Mouse (Mus musculus) CD4-positive helper T cell, adult 2 months (primary cell): ENCODE measurements around the gene Ces2c.
"Not testable (repeated sequence)": the region's sequence is repeated elsewhere in the genome, so short reads cannot be mapped to it uniquely, and the experiment has no call there.

Source experiments
- DNase-seq: peaks from one replicate; pipeline ENCODE4 v3.0.0-alpha.2; 2012; ENCODE audit warnings: low read depth, missing footprints, low spot score

Gene Ces2c

DNA sequence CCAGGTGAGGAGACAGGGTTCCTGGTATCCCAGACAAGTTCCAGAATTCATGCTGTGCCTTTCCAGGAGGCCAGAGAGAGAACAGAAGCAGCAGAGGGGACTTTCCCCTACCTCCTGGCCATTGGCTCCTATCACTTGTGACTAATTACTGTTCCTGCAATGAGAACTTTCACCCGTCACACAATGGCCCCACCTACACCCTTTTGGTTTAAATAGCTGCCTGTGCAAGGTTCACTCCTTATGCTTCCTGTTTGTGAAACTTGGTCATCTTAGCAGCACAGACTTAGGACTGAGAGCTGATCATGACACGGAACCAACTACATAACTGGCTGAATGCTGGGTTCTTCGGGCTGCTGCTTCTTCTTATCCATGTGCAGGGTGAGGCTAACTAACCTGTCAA lies at the start of gene Ces2c:
Ces2c (plus strand) TSS at position 238 of the 400 bp plus-strand sequence.
- peak; percentile 34 for DNase-seq

DNA sequence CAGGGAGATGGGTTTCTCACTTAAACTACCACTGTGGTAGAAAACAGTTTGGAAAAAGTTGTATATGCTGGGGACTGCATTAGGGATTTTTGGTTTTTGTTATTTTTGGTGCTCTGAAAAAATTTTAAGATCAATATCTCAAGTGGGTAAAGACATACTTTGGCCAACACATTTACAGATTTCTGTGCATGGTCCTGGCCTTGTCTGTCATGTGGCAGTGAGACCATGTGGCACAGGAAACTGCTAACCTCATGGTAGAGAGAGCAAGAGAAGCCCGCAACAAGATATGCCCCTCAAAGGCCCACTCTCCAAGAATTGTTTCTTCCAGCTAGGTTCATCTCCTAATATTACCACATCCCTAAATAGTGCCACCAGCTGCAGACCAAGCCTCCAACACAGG lies 47.5 kb upstream of the Ces2c start:
- no peak for DNase-seq

DNA sequence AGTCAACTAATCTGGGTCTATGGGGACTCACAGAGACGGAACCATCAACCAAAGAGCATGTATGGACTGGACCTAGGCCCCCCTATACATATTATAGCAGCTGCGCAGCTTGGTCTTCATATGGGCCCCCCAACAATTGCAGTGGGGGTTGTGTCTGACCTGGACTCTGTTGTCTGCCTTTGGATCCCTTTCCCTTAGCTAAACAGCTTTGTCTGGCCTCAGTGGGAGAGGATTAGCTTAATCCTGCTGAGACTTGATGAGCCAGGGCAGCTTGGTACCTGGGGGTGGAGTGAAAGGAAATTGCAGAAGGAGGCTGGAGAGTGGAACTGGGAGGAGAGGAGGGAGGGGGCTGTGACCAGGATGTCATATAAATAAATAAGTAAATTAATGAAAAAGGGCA lies 40.7 kb upstream of the Ces2c start:
- DNase-seq = no peak

DNA sequence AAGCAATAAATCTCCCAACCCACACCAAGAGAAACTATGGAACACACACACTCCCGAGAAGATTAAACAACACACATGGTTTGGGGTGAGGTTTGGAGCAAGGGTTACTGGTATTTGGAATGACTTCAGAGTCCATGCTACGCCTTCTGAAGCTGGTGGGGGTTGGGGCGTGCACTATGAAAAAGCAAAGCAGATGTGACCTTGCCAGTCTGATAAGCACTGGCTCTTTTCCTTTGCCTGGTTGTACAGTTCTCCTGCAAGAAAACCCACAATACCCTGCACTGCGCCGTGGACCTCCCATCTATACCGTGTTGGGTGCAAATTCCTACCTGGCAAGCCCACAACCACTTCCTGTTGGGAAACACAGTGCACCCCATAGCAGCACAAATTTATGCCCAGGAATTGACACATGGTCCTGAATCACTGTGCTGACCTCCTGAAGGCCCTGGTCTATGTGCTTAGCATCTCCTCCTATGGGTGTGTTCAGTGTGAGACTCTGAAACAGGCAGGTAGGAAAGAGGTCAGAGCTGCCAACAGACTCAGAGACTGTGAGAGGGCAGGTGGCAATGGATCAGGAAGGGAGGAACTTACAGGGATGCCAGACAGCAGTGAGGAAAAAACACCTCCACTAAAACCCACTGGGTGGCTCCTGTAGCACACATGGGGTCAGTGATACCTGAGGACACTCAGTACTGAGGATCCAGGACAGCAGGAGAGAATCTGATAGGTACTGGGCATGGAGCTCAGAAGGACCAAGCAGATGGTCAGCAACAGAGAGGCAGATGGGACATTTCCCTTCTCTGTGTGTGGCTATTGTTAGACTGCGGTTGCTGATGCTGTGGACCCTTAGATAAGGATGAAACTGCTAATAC lies 38.1 kb upstream of the Ces2c start:
- no peak for DNase-seq

- no peak for DNase-seq
Observed at GRCm38 (mm10) chr8:104809436-104809835, 37.4 kb upstream of the Ces2c start.

DNA sequence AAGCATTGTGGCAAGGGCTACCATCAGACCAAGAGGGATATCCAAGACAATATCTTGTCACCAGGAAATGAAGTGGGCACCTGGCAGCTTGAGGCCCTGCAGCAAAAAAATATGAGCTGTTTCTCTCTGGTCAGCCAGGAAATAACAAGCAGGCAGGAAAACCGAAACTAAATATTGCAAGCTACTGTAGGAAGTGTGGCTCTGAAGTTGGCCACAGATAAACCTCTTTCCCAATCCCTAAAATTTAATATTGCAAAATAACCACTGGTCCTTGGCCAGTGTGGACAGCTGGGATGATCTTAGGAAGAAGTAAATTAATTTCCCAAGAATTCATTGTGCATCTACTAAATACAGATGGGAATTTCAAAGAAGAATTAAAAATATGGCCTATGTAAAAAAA lies 20.0 kb upstream of the Ces2c start:
- no peak for DNase-seq

GRCm38 (mm10) chr8:104828221-104828620 lies 18.6 kb upstream of the Ces2c start:
- DNase-seq = no peak

GRCm38 (mm10) chr8:104831440-104831839 lies 15.4 kb upstream of the Ces2c start, which contains the start of gene Ces2b:
Gene Ces2b (plus strand): TSS chr8:104831572.
- no peak for DNase-seq

GRCm38 (mm10) chr8:104841360-104842078 lies 5.3 kb upstream of the Ces2c start:
- no peak for DNase-seq

GRCm38 (mm10) chr8:104847741-104848462 lies 1.0 kb downstream of the Ces2c start:
- DNase-seq = no peak

DNA sequence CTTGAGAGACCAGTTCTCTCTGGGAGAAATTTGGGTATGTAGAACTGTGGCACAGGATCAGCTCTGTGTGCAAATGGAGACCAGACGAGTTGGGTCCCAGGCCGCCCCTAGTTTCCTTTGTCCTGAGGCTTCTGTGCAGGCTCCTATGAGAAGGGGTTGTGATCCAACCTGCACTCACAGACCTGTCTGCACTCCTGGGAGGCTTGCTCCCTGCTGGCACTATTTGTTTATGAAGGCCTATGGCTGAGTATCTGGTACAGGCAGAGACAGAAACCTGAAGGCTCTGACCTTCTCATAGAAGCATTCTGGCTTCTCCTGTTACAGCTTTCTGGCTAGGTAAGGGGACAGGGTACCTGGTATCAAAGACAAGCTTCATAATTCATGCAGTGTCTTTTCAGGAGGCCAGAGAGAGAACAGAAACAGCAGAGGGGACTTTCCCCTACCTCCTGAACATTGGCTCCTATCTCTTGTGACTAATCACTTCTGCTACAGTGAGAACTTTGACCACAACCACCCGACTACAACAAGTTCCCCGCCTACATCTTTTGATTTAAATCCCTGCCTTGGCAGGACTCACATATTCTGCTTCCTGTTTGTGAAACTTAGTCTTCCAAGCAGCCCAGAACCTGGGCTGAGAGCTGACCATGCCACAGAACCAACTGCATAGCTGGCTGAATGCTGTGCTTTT lies 20.1 kb downstream of the Ces2c start:
- DNase-seq = not testable (repeated sequence)

- not testable (repeated sequence) for DNase-seq
Observed at GRCm38 (mm10) chr8:104868876-104869275, 22.0 kb downstream of the Ces2c start.

DNA sequence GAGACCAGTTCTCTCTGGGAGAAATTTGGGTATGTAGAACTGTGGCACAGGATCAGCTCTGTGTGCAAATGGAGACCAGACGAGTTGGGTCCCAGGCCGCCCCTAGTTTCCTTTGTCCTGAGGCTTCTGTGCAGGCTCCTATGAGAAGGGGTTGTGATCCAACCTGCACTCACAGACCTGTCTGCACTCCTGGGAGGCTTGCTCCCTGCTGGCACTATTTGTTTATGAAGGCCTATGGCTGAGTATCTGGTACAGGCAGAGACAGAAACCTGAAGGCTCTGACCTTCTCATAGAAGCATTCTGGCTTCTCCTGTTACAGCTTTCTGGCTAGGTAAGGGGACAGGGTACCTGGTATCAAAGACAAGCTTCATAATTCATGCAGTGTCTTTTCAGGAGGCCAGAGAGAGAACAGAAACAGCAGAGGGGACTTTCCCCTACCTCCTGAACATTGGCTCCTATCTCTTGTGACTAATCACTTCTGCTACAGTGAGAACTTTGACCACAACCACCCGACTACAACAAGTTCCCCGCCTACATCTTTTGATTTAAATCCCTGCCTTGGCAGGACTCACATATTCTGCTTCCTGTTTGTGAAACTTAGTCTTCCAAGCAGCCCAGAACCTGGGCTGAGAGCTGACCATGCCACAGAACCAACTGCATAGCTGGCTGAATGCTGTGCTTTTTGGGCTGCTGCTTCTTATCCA lies 39.5 kb downstream of the Ces2c start:
- DNase-seq = not testable (repeated sequence)

DNA sequence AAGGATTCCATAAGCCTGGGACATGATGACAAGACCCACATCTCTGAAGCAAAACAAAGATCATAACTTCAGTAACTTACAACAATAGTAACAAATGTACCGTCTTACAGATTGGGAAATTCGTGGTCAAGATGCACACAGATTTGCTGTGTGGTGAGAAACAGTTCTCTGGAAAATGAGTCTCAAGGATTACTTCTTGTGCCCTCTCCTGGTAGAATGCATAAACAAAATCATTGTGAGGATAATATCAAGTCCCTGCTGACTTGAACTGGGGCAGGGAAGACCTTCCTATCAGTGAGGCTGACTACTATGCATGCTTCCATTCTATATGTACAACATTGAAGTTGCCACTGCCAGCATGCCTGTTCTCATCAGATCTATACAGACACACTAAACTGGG lies 54.9 kb downstream of the Ces2c start:
- no peak for DNase-seq
